Mouse (Mus musculus) ES-E14 (cell line): ENCODE results near the gene 1700001O22Rik.

Experiments
- CHD2 ChIP-seq: IDR thresholded peaks from 2 replicates; pipeline ENCODE4 v1.6.1; 2014; ENCODE audit warnings: mild to moderate bottlenecking, low read depth, low read length, inconsistent platforms
- HCFC1 ChIP-seq: IDR thresholded peaks from 2 replicates; pipeline ENCODE4 v1.6.1; 2012; ENCODE audit warnings: low read length, inconsistent platforms, borderline replicate concordance; ENCODE audit not compliant: insufficient read depth
- MAFK ChIP-seq: IDR thresholded peaks from 2 replicates; pipeline ENCODE4 v1.6.1; 2014; ENCODE audit warnings: mild to moderate bottlenecking, low read depth, low read length, inconsistent platforms; ENCODE audit not compliant: insufficient read depth
- ZNF384 ChIP-seq: IDR thresholded peaks from 2 replicates; pipeline ENCODE4 v1.6.1; 2012; ENCODE audit warnings: low read depth, low read length, inconsistent platforms

- TF ChIP-seq MAFK (no peak), ZNF384 (no peak), HCFC1 (no peak), CHD2 (no peak)
Observed at GRCm38 (mm10) chr2:30775955-30776354, 27.5 kb downstream of the 1700001O22Rik start.
